Mouse (Mus musculus): ENCODE measurements around the gene Kifc1.

DNA sequence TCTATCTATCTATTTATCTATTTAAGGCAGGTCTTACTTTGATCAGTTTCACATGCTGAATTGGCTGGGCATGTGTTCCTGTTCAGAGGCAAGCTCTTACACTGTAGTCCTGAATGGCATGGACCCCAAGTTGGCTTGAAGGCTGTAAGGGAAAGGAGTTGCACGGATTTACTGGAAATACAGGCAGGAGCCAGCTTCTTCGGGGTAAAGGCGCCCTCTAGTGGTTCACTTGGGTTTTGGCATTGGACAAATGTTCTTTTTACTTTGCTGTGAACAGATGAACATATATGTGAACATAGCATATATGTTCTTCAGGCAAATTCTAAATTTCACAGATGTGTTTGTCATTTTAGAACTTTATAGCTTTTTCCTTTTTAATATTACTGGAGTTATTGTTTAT lies 63.6 kb downstream of the Kifc1 start:
- peak; percentile 79 for TF ChIP-seq CTCF (IDR thresholded peaks at IDR 0.05; ENCODE audit: borderline replicate concordance, insufficient read depth, low read depth, low read length)
- no peak for TF ChIP-seq POLR2A (IDR thresholded peaks at IDR 0.05; ENCODE audit: borderline replicate concordance, insufficient read depth, low read length)

Measured in cerebellum, adult 2 months (tissue).